Mouse (Mus musculus): Measurements from ENCODE around the gene Mcpt4. TPM values are rescaled to one million over a fixed set of nuclear protein-coding genes. Genes with fewer than 3 reads are reported as not detected.

Mcpt4 gene
- polyA plus RNA-seq, 1 experiment from 2014 or later = 3.7 TPM

GRCm38 (mm10) chr14:56013924-56014323, 48.2 kb downstream of the Mcpt4 start:
- Histone ChIP-seq H3K4me2 (replicated peaks; ENCODE audit: low read depth) (no peak overlapping the region), H3K27ac (replicated peaks) (no peak overlapping the region), H3K4me3 (ENCODE audit: low read depth, low read length) (no peak overlapping the region), H3K9me3 (ENCODE audit: control insufficient read depth, low read length) (no peaks in the 10 kb centered on the region), H3K4me1 (replicated peaks; ENCODE audit: control insufficient read depth, insufficient read depth) (no peaks in the 10 kb centered on the region), H3K9ac (ENCODE audit: low read length) (no peak overlapping the region), H3K36me3 (ENCODE audit: control insufficient read depth, insufficient read depth, low read length) (no peaks in the 10 kb centered on the region), H3K27me3 (ENCODE audit: control insufficient read depth, insufficient read depth, low read length) (no peaks in the 10 kb centered on the region)
- ATAC-seq (ENCODE audit: low FRiP score, low TSS enrichment) (no peak), DNase-seq (ENCODE audit: low spot score) (no peak)
- WGBS = 88% methylated on average over 2 of the region's 2 CpGs
- TF ChIP-seq EP300 (optimal IDR thresholded peaks at IDR 0.05) = no peak

GRCm38 (mm10) chr14:56013147-56013546, 49.0 kb downstream of the Mcpt4 start:
- no peak for ATAC-seq (ENCODE audit: low FRiP score, low TSS enrichment)
- no peak overlapping the region for H3K9ac ChIP-seq (ENCODE audit: low read length)
- no peaks in the 10 kb centered on the region for H3K27me3 ChIP-seq (ENCODE audit: control insufficient read depth, insufficient read depth, low read length)
- DNase-seq (ENCODE audit: low spot score) = no peak
- H3K4me1 ChIP-seq (replicated peaks; ENCODE audit: control insufficient read depth, insufficient read depth) = no peaks in the 10 kb centered on the region
- no peak overlapping the region for H3K4me2 ChIP-seq (replicated peaks; ENCODE audit: low read depth)
- H3K36me3 ChIP-seq (ENCODE audit: control insufficient read depth, insufficient read depth, low read length) = no peaks in the 10 kb centered on the region
- WGBS = 63% methylated on average over 3 of the region's 3 CpGs
- H3K27ac ChIP-seq (replicated peaks) = no peak overlapping the region
- H3K4me3 ChIP-seq (ENCODE audit: low read depth, low read length) = no peak overlapping the region
- no peaks in the 10 kb centered on the region for H3K9me3 ChIP-seq (ENCODE audit: control insufficient read depth, low read length)
- TF ChIP-seq CTCF (IDR thresholded peaks at IDR 0.05; ENCODE audit: low read depth) = no peak

Small RNAs within 50 kb of the gene (microRNA-seq; reads per million reads assigned to microRNA genes)
- gene Mir6949 = not detected

Other genes with a start within 250 kb of the Mcpt4 start
- gene Nfatc4, start 239.2 kb downstream of the Mcpt4 start, polyA plus RNA-seq (2015; fragmentation: Nextera tagmentation; extraction: Ambion mirVana) = 11.2 and 12.5 TPM in 2 replicates
- 2.8 and 3.2 TPM in 2 replicates for gene Nynrin, start 208.3 kb downstream of the Mcpt4 start, polyA plus RNA-seq (2015; fragmentation: Nextera tagmentation; extraction: Ambion mirVana)
- 0.56 and 0.65 TPM in 2 replicates for gene Cbln3, start 177.9 kb downstream of the Mcpt4 start, polyA plus RNA-seq (2015; fragmentation: Nextera tagmentation; extraction: Ambion mirVana)
- gene Khnyn, start 177.4 kb downstream of the Mcpt4 start, polyA plus RNA-seq (2015; fragmentation: Nextera tagmentation; extraction: Ambion mirVana) = 6.4 and 7.5 TPM in 2 replicates
- 48.4 and 52.0 TPM in 2 replicates for gene Sdr39u1, start 162.0 kb downstream of the Mcpt4 start, polyA plus RNA-seq (2015; fragmentation: Nextera tagmentation; extraction: Ambion mirVana)
- gene Cma1, start 117.6 kb downstream of the Mcpt4 start, polyA plus RNA-seq (2015; fragmentation: Nextera tagmentation; extraction: Ambion mirVana) = 15.4 and 17.5 TPM in 2 replicates
- gene Cma2, start 111.3 kb downstream of the Mcpt4 start, polyA plus RNA-seq (2015; fragmentation: Nextera tagmentation; extraction: Ambion mirVana) = 0.23 TPM in 1 of 2 replicates, not detected in the other
- 0.13 TPM in 1 of 2 replicates, not detected in the other for gene Mcpt1, start 44.3 kb downstream of the Mcpt4 start, polyA plus RNA-seq (2015; fragmentation: Nextera tagmentation; extraction: Ambion mirVana)
- gene Mcpt9, start 31.8 kb downstream of the Mcpt4 start, polyA plus RNA-seq (2015; fragmentation: Nextera tagmentation; extraction: Ambion mirVana) = not detected in 2 replicates
- gene Mcpt2, start 20.3 kb downstream of the Mcpt4 start, polyA plus RNA-seq (2015; fragmentation: Nextera tagmentation; extraction: Ambion mirVana) = 1.7 and 1.8 TPM in 2 replicates
- gene Mcpt8, start 23.0 kb upstream of the Mcpt4 start, polyA plus RNA-seq (2015; fragmentation: Nextera tagmentation; extraction: Ambion mirVana) = 0.16 and 0.30 TPM in 2 replicates
- 0.13 and 0.18 TPM in 2 replicates for gene Ctsg, start 40.3 kb upstream of the Mcpt4 start, polyA plus RNA-seq (2015; fragmentation: Nextera tagmentation; extraction: Ambion mirVana)
- not detected in 2 replicates for gene Gzme, start 58.3 kb upstream of the Mcpt4 start, polyA plus RNA-seq (2015; fragmentation: Nextera tagmentation; extraction: Ambion mirVana)
- gene Gzmd, start 70.3 kb upstream of the Mcpt4 start, polyA plus RNA-seq (2015; fragmentation: Nextera tagmentation; extraction: Ambion mirVana) = not detected in 2 replicates
- not detected in 2 replicates for gene Gzmg, start 97.3 kb upstream of the Mcpt4 start, polyA plus RNA-seq (2015; fragmentation: Nextera tagmentation; extraction: Ambion mirVana)
- not detected in 2 replicates for gene Gzmn, start 112.3 kb upstream of the Mcpt4 start, polyA plus RNA-seq (2015; fragmentation: Nextera tagmentation; extraction: Ambion mirVana)
- not detected in 2 replicates for gene Gzmf, start 149.1 kb upstream of the Mcpt4 start, polyA plus RNA-seq (2015; fragmentation: Nextera tagmentation; extraction: Ambion mirVana)
- gene Gzmc, start 172.3 kb upstream of the Mcpt4 start, polyA plus RNA-seq (2015; fragmentation: Nextera tagmentation; extraction: Ambion mirVana) = 0.11 TPM in 1 of 2 replicates, not detected in the other
- 0.11 and 0.15 TPM in 2 replicates for gene Gzmb, start 199.9 kb upstream of the Mcpt4 start, polyA plus RNA-seq (2015; fragmentation: Nextera tagmentation; extraction: Ambion mirVana)

Measured in stomach, postnatal 0 days (tissue).